Mouse (Mus musculus): ENCODE measurements around the gene Gm20906. TPM values are rescaled to one million over a fixed set of nuclear protein-coding genes. Genes with fewer than 3 reads are reported as not detected.

The Gm20906 gene
- not detected for polyA plus RNA-seq (2012; fragmentation: generic; extraction: Trizol)

GRCm38 (mm10) chrY:87550666-87551065 lies at the start of gene Gm20906:
Gm20906 (plus strand) TSS chrY:87550966.

